Mouse (Mus musculus) spleen, postnatal 4 days (tissue): ENCODE results near the gene Hdhd3.
A peak's percentile ranks its signal among the peaks of the same experiment; 100 is the strongest.
"Not testable (repeated sequence)": the region's sequence is repeated elsewhere in the genome, so short reads cannot be mapped to it uniquely, and the experiment has no call there.

Source experiments
- DNase-seq, 2 experiments: peaks; one replicate each; pipeline ENCODE4 v3.0.0; 2022; ENCODE audit warnings: low spot score in 2 of 2

Hdhd3 gene

GRCm38 (mm10) chr4:62513998-62514506 is 10.8 kb upstream of the Hdhd3 start:
- peak in 1 of 2 experiments; percentile 63 for DNase-seq

DNA sequence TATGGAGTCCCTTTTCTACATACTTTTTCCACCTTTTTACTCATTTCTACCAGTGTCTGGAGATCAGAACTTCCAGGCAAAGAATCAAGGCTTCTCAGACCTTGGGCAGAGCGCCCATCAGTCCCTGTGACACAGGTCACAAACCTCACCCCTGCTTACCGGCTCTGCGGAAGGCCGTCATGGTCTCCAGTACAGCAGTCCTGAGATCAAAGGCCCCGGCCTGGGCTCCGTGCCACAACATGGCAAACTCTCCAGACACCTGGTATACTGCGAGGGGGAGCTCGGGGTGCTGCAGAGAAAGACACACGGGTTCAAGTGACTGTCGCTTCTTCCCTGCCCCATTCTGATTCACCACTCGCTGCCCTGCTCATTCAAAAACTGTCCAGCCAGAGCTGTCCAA is 6.7 kb upstream of the Hdhd3 start:
- peak in 1 of 2 experiments; percentile 67 for DNase-seq

DNA sequence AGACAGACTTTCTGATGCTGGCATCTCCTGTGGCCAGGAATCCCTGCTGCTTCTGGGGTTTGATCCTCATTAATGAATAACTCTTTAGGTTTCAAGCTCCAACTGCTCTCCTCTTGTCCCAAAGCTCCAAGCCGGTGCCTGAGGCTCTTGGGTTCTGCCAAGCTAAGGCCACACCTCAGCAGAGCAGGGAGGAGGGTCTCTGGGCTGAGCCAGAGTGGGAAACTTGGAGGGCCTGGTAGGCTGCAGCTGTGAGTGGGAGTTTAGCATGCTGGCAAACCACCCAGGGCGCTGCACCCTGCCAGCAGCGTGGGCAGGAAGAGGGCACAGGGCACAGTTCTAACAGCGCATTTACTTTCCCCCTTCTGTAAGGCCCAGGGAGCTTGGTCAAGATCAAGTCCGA is 5.6 kb upstream of the Hdhd3 start:
- DNase-seq: no peak

DNA sequence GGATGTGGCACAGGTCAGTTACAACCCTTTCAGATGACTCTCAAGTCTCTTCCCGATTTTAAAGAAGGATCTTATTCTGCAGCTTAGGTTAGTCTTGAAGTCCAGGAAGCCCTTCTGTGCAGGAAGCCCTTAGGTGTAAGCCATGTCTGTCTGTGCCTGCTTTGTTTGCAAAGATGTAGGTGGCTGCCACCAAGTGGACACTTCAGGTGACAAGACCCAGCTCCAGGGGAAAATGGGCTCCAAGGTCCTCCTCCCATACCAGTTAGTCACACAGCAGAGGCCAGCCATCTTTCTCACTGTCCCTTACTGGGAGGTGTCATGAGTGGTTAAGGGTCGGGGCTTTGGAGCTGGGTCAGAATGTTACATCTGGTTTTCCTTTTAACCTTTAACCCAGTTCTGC is 3.5 kb upstream of the Hdhd3 start:
- DNase-seq: peak; percentile 44 to 73

DNA sequence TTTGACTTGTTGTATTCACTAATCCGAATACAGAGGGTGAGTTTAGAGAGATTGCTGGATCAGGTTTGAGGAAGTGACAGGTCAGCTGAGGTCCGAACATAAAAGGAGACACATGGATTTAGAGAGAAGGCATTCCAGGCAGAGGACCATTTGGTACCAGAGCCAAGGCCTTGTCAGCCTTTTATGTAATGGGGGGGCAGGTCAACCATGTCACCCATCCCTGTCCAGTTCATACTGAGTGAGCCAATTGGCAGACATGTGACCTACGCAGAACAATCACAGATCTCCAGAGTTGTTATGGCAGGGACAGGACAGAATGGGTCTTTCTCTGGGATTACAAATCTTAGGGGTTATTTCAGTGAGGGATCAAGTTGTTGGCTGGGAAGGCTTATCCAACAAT is 2.7 kb upstream of the Hdhd3 start:
- no peak for DNase-seq

DNA sequence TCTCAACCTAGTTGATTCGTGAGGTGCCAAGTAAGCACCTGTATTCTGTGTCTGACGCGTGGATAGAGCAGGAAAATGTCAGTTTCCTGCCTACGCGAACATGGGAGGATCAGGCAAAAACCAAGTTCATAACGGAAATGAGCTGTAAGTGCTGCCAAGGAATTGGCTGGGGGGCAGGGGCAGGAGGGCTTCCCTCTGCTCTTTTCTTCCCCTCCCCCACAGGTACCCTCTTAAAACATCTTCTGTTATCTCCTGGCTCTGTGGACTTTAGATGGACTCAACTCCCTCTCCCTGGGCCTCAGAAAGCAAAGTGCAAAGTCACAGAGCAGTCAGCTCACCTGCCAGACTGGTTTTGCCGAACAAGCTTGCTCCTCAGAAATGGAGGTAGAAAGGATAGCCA is 298 bp downstream of the Hdhd3 start:
- DNase-seq: no peak

GRCm38 (mm10) chr4:62501964-62502732 is 1.1 kb downstream of the Hdhd3 start:
- peak; percentile 84 to 90 for DNase-seq

- no peak for DNase-seq
These were observed 1.7 kb downstream of the Hdhd3 start for GRCm38 (mm10) chr4:62501534-62501933.

DNA sequence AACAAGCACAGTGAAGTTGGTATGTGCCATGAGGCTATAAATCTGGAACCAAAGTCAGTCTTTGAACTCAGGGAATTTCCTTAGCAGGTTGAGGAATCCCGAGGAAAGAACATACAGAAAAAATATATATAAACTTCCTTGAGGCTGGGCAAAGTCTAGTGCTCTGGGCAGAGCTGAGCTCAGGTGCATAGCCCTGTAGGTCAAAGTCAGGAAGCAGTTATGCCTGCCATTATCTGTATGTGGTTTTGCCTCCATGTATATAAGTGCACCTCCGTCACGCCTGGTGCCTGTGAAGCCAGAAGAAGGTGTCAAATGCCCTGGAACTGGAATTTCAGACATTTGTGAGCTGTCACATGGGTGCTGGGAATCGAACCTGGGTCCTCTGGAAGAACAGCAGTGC is 2.5 kb downstream of the Hdhd3 start:
- DNase-seq: no peak

GRCm38 (mm10) chr4:62496815-62497214 is 6.5 kb downstream of the Hdhd3 start:
- no peak for DNase-seq

DNA sequence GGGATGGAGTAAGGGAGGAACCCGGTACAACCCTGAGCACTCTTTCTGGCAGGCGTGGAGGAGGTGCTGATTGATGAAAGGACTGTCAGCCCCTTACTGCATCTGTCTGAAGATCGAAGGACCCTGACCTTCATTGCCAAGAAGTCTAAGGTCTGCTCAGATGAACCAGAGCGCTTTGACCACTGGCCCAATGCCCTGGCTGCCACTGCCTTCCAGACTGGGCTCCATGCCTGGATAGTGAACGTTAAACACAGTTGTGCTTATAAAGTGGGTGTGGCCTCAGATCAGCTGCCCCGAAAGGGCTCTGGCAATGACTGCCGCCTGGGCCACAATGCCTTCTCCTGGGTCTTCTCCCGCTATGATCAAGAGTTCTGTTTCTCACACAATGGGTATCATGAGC is 7.3 kb downstream of the Hdhd3 start:
- no peak for DNase-seq

DNA sequence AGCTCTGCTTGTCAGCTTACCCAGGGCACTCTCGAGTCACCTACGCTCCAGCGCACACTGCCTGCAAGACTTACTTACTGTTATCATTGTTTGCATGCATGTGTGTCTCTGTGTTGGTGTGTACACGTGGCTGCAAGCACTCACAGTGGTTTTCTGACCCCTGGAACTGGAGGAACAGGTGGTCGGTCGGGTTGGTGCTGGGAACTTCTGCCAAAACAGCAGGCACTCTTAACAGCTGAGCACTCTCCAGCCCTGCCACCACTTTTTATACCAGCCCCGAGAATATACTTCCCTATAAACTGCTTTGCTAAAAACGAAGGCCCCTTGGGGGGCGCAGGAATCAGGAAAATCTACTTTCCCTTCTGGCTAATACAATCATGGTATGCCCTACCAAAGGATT is 9.0 kb downstream of the Hdhd3 start:
- no peak for DNase-seq

DNA sequence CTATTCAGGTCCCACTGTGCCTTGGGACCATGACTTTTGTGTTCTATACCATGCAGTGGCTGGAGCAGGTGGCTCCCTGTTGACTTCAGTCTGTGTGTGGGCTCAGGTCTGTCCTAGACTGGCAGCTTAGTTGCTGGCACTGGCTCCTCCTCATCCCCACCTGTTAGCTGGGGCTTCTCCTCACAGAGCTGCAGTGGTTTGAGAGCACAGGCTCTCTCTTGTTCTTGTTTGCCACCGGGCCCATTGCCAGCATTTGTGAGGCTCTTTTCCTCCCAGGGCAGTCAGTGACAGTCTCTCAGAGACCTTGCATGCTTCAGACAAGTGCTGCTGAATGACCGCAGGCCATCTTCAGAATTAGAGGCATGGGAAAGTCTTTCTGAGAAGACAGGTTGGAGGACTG is 10.6 kb downstream of the Hdhd3 start:
- DNase-seq: no peak

DNA sequence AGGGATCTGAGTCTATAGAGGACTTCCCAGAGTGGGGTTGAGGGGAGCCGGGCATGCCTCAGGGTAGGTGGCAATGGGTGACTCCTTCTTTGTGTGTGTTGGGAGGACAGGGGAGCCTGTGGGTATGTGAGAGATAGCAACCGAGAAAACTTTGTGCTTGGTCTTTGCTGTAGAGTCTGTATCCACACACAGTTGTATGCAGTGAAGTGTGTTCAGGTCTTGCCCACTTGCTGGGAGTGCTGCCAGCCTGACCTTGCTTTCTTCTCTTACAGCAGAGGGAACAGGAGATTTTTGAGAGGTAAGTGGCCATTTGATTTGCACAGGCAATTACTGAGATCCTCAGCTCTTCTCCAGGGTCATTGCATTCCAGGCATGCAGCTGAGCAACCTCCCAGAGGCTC is 15.4 kb downstream of the Hdhd3 start:
- DNase-seq: no peak

DNA sequence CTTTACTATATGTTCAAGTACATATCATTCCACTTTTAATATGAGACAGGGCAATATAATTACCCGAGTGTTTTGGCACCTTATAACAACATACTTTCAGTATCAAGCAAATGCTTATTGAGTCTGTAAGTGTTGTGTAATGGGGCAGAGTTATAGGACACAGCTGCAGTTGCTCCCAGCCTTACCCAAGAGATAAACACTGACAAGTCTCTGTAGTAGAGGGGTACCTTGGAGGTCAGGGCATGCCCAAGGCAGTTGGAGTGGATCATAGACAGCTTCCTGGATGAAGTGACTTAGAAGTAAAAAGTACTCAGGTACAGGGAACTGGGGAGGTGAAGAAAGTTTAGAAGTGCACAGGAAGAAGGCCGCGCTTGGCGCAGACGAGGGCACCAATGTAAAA is 16.1 kb downstream of the Hdhd3 start:
- no peak for DNase-seq

- DNase-seq: peak in 1 of 2 experiments; percentile 60
These were observed 17.0 kb downstream of the Hdhd3 start for GRCm38 (mm10) chr4:62486162-62486696.

GRCm38 (mm10) chr4:62485450-62486161 is 17.7 kb downstream of the Hdhd3 start:
- DNase-seq: peak; percentile 40 to 71

- DNase-seq: no peak
These were observed 18.3 kb downstream of the Hdhd3 start for GRCm38 (mm10) chr4:62484928-62485327.

DNA sequence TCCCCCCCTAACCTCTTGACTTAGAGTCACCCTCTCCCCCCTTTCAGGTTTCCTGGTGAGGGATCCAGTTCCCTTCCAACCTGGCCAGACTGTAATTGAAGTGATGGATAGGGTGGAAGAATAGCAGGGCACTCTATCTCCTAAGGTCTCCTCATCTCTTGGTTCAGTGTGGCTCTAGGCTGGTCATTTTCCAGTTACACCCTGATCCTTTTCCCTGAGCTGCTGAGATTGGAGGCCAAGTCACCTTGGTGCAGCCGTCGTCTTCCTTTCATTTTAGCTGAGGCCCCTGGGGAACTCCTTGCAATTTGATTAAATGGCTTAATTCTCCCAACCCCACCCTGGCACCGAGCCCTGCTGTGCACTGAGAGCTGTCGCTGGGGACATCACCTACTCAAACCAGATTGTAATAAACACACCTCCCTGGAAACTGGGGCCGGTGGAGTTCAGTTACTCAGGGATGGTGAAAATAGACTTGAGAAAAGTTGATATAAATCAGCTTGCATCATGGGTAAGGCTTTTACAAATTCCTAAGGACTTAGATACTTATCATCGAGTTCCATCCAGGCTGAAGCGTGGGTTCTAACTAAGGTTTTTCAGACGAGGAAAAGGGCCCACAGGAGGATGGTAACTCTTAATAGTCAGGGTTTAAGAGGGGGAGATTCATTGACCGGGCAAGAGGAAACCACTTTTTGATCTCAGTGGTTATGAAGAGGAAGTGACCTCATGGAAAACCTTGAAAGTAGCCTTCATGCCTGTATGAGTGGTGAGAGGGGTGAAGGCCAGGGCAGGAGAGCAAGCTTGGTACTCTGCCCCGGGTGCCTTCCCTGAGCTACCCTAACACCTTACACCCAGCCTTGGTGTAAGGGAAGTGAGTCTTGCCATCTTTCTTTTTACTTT is 22.3 kb downstream of the Hdhd3 start:
- DNase-seq: no peak

DNA sequence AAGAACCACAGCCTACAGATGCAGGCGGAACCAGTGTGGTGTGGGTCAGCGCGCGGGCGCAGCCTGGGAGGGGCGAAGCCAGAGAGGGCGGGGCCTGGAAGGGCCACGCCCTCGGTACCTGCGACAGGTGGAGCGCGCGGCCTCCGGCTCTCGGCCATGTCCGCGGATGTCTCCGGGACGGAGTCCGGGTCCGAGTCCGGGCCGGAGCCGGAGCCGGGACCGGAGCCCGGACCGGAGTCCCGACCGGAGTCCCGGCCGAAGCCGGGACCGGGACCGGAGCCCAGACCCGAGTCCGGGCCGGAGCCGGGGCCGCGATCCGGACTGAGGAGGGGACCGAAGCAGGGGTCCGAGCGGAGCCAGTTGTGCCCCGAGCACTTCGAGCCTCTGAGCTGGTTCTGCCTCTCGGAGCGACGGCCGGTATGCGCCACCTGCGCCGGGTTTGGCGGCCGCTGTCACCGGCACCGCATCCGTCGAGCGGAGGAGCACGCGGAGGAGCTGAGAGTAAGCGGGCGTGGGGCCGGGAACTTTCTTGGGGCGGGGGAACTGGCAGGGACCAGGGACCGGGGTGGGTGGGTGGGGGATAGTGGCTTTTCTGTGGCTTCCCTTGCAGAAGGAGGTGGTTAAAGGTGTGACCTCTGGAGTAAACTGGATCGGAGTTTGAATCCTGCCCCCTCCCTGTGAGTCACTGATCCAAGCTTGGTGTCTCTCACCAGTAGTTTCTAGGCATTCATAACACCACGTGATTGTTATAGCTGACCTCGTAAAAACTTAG is 23.1 kb downstream of the Hdhd3 start, which contains the start of gene Bspry:
Gene Bspry (plus strand): TSS at position 117 of the 772 bp plus-strand sequence.
- peak; percentile 34 to 76 for DNase-seq

GRCm38 (mm10) chr4:62479593-62479936 is 23.7 kb downstream of the Hdhd3 start:
- DNase-seq: not testable (repeated sequence)
